Mouse (Mus musculus) hematopoietic stem cell, adult 5-6 weeks (primary cell): Measurements from ENCODE around the gene Nav2. TPM values are rescaled to one million over a fixed set of nuclear protein-coding genes. Genes with fewer than 3 reads are reported as not detected.

Source experiments
- ATAC-seq, 2 experiments: fragments of 125-278 bp in 1 of 2; replicated peaks in 1 of 2; 2 replicates each; pipeline ENCODE4 v1.8.0; 2016 to 2017; ENCODE audit warnings: inconsistent platforms in 2 of 2, mild to moderate bottlenecking in 2 of 2, moderate number of reproducible peaks in 2 of 2, low read depth in 1 of 2, moderate TSS enrichment in 1 of 2; ENCODE audit not compliant: low FRiP score in 2 of 2, poor library complexity in 2 of 2, severe bottlenecking in 2 of 2, insufficient read depth in 1 of 2, low TSS enrichment in 1 of 2
- total RNA-seq: library from RNA; stranded (forward); fragments of 172-1452, 232-1000 nt; gene quantifications from 2 replicates; pipeline ENCODE4 v1.2.3, GENCODE M21; 2017

Nav2 gene
- total RNA-seq, 1 experiment from 2014 or later, result 7.4 TPM

DNA sequence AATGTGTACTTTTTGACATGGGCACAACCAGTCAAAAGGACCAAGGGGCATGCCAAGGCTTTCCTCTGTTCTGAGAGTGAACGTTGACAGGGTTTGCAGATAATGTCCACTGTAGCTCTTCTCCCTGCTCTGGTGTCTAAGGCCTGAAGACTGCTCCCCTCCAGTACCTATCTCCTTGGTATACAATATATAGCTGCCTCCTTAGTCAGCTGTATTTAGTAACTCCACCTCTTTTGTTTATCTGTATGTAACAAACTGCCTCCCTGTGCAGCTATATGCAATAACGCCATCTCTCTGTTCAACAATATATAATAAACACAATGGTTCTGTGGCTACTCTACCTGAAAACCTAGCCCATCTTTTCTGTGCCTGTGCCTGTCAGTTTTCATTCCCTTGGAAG is 413.7 kb downstream of the Nav2 start:
- ATAC-seq, result no peak

DNA sequence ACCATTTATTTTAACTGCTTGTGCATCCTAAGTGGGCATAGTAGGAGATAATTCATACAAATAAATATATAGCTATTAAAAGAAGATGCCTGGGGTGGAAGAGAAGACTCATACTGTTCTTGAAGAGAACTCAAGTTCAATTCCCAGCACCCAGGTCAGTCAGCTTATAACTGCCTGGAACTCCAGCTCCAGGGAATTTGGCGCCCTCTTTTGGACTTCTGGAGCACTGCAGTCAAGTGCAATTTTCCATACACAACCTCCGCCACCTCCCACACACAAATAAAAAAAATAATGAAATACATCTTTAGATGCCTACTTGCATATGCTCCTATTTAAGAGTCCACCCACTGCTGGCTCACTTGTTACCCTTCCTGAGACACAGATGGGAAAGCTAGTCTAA is 416.1 kb downstream of the Nav2 start:
- ATAC-seq, result no peak

DNA sequence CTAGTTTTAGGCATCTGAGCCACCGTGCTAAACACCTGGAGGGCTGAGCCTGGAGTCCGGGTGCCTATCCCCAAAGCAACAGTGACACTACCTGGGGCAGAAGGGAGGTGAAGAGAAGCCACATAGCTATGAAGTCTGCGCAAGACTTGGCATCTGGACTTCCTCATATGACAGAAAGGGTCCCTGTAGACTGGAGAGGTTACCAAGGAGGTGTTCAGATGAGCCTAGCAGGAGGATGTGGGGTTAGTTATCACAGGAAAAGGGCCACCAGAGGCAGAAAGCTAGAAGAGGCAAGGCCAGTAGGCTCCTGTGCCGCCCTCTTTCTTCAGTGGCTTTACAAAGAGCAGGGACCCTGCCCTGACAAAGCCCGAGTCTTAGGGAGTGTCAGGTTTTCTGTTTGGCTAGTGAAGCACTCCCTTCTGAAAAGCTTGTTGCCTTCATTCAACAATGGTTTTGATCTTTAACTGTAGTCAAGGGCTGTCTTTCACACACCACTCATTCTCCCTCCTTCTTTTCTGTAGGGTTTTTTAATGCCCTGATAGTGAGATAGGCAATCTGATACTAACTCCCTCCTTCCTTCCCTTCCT is 417.7 kb downstream of the Nav2 start:
- peak; percentile 29 to 60; a peak in 3 of 4 replicates for ATAC-seq

GRCm38 (mm10) chr7:49326967-49327742 is 418.6 kb downstream of the Nav2 start:
- no peak for ATAC-seq

DNA sequence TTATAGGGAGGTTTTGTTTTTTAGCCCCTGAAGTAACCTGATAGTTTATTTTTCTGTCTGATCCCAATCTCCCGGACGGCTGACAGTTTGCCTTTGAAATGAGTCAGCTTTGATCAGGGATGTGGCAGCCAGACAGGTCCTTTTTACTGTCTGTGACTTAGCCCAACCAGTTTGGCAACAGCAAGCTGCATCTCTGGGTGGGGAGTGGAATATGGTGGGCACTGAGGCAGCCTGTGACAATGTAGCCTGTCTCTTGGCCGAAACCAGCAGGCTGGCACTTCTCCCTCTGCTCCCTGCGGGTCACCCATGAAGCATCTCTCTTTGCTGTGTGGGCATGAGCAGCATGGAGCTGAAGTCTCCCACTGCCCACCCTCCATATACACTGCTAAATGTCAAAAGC is 421.7 kb downstream of the Nav2 start:
- ATAC-seq, result no peak

DNA sequence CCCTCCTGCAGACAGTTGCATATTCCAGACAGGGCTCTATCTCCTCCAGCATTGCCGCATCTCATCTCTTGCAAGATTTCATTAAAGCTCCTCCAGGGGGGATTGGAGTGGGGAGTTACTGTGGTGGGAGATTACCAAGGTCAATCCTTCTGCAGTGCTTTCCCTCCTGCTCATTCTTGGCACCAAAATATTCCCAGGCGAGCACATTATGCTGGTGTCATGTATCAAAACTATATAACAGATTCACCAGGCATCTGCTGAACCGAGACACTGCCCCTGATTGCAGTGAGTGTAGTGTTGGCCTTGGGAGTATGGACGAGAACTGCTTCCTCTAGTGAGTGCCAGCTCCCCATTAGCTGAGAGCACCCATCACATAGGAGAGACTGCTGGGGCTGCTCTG is 423.4 kb downstream of the Nav2 start:
- no peak for ATAC-seq

DNA sequence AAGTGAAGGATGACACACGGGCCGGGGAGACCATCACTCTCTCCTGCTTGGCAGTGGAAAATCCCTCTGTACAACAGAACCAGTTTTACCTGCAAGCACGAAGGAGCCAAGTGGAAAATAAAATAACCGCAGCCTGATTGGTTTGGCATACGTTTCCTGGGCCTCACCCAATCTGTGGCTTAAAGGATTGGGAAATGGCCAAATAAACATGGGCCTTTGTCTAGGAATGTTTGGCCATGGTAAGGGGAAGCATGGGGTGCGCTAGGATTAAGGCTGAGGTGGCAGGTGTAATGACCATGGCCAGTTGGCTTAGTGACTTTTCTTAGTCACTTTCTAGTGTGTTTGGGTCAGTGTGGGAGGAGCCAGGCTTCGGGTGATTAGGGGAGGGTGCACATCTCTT is 424.1 kb downstream of the Nav2 start:
- no peak for ATAC-seq

DNA sequence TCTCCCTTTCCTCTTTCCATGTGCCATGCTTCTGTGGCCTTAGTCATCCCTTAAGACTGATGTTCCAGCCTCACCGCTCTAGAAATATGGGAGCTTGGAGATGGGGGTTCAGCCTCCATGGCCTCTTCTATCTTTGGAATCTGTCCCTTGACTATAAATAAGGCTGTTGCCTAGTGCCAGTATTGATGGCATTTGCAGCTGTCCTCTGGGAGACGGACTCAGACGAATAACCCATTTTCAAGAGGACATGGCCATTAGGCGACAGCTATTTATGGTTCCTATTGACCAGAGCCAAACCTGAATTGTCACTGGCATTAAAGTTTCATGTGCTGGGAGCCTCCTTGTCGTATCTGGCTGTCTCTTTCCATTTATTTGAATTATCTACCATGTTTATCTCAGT is 425.6 kb downstream of the Nav2 start:
- ATAC-seq, result no peak

DNA sequence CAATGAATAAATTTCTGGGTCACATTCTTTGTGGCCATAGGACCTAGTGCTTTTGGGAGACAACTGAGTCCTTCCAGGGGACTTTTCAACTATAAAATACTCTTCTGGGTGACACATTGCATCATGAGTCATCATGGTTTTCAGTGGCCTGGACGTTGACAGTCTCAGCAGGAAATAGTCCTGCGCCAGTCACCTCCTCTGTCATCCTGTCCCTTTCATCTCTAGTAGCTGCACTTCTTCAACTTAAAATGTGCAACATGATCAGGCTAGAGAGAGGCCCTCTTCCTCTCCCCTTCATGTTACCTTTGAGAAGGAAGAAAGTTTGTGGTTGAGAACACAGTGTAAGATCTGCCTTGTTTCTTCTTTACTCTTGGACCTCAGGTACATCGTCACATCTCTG is 426.5 kb downstream of the Nav2 start:
- no peak for ATAC-seq

DNA sequence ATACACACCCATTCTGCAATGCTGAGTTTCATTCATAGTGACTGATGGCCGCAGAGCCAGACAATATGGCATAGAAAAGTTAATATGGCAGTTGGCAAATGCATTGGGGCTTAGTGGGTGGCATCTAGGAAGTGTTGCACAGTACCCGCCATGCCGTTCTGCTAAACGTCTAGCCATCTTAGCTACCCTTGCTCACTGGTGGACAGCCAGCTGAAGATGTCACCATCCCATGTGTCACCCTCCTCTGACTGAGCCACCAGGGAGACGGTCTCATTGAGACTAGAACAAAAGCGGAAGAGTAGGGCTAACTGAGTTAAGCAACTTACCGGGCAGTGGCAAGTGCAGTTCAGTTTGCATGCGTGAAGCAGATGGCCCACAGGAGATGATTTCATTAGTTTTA is 428.2 kb downstream of the Nav2 start:
- ATAC-seq, result no peak

GRCm38 (mm10) chr7:49337710-49338109 is 429.2 kb downstream of the Nav2 start:
- ATAC-seq, result no peak

GRCm38 (mm10) chr7:49339953-49340352 is 431.4 kb downstream of the Nav2 start:
- ATAC-seq, result no peak

GRCm38 (mm10) chr7:49341151-49341918 is 432.8 kb downstream of the Nav2 start:
- ATAC-seq, result no peak

GRCm38 (mm10) chr7:49341919-49342529 is 433.5 kb downstream of the Nav2 start:
- ATAC-seq, result no peak

DNA sequence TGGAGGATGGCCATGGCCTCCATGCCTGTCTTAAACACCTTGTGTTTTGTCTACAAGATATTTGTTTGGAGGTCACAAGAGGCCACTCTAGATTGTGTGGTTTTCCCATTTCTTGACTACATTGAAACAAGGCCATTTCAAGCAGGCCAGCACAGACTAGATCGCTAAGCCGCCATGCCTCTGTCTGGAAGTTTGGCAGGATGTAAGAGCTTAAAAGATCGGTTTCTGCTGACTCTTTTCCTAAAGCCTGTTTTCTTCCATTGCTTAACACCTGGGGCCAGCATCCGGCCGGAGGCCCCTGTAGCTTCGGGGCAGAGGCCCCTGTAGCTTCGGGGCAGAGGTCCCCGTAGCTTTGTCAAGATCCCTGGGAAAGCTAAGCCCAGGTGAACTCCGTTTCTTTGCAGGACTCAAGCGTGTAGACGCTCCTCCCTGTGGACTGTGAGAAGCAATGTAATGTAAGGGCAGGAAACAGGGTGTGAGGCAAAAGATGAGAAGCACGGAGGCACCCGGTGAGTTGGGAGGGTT is 434.1 kb downstream of the Nav2 start:
- ATAC-seq, result no peak

GRCm38 (mm10) chr7:49343081-49343600 is 434.6 kb downstream of the Nav2 start:
- ATAC-seq, result peak; percentile 78 to 83

- no peak for ATAC-seq
Observed at GRCm38 (mm10) chr7:49343752-49344484, 435.4 kb downstream of the Nav2 start.
